Mouse (Mus musculus) embryonic facial prominence, embryonic 13.5 days (tissue): ENCODE data around the gene Runx1. TPM values are rescaled to one million over a fixed set of nuclear protein-coding genes. Genes with fewer than 3 reads are reported as not detected.

ENCODE experiments used
- ATAC-seq: fragments of 200-750 bp; cut with Nextera tagmentation; 2 replicates; pipeline ENCODE4 v1.8.0; 2017; ENCODE audit warnings: low read depth; ENCODE audit not compliant: insufficient number of reproducible peaks, insufficient read depth, low FRiP score, low TSS enrichment
- H3K27ac ChIP-seq: fragments of 300-500 bp; sonication (generic); 2 replicates; pipeline ENCODE4 v1.5.1; 2015; ENCODE audit warnings: moderate library complexity, mild to moderate bottlenecking, inconsistent platforms
- H3K27me3 ChIP-seq: fragments of 300-500 bp; sonication (generic); 2 replicates; pipeline ENCODE4 v1.6.1; 2015; ENCODE audit warnings: mild to moderate bottlenecking, inconsistent platforms
- H3K36me3 ChIP-seq: fragments of 300-500 bp; sonication (generic); 2 replicates; pipeline ENCODE4 v1.6.1; 2015; ENCODE audit warnings: mild to moderate bottlenecking, inconsistent platforms
- H3K4me1 ChIP-seq: fragments of 300-500 bp; sonication (generic); 2 replicates; pipeline ENCODE4 v1.6.1; 2015; ENCODE audit warnings: inconsistent platforms
- H3K4me2 ChIP-seq: fragments of 300-500 bp; sonication (generic); 2 replicates; pipeline ENCODE4 v1.6.1; 2015; ENCODE audit warnings: moderate library complexity, mild to moderate bottlenecking, inconsistent platforms
- H3K4me3 ChIP-seq: fragments of 300-500 bp; sonication (generic); 2 replicates; pipeline ENCODE4 v1.5.1; 2015; ENCODE audit warnings: mild to moderate bottlenecking, inconsistent platforms
- H3K9ac ChIP-seq: fragments of 300-500 bp; sonication (generic); 2 replicates; pipeline ENCODE4 v1.6.1; 2015; ENCODE audit warnings: mild to moderate bottlenecking, inconsistent platforms
- H3K9me3 ChIP-seq: fragments of 300-500 bp; sonication (generic); 2 replicates; pipeline ENCODE4 v1.6.1; 2016; ENCODE audit warnings: inconsistent platforms
- WGBS: fragments of 180-500 bp; shearing (Covaris S2); methylation state at CpG from one replicate; pipeline ENCODE4 v1.1.7; 2015; ENCODE audit warnings: mixed read lengths; 5-methylcytosine and 5-hydroxymethylcytosine counted together
- polyA plus RNA-seq: library from polyadenylated mRNA; unstranded; fragments of >200 nt; fragmentation: Nextera tagmentation; extraction: Ambion mirVana; gene quantifications from 2 replicates; pipeline ENCODE4 v1.2.1, GENCODE M21; 2015

The Runx1 gene
- polyA plus RNA-seq, 1 experiment from 2014 or later: 19.3 TPM

GRCm38 (mm10) chr16:92571246-92571645 lies 254.7 kb downstream of the Runx1 start:
- H3K9ac ChIP-seq: no peak overlapping the region
- H3K36me3 ChIP-seq: no peaks in the 10 kb centered on the region
- no peak overlapping the region for H3K27ac ChIP-seq
- H3K9me3 ChIP-seq: no peaks in the 10 kb centered on the region
- no peak overlapping the region for H3K4me2 ChIP-seq
- WGBS: 89% methylated on average over 11 of the region's 11 CpGs
- peaks cover 4% of the 10 kb centered on the region for H3K4me1 ChIP-seq
- ATAC-seq: no peak
- H3K4me3 ChIP-seq: no peak overlapping the region
- peaks cover 3% of the 10 kb centered on the region; the same call in 1 of the 2 replicates for H3K27me3 ChIP-seq

DNA sequence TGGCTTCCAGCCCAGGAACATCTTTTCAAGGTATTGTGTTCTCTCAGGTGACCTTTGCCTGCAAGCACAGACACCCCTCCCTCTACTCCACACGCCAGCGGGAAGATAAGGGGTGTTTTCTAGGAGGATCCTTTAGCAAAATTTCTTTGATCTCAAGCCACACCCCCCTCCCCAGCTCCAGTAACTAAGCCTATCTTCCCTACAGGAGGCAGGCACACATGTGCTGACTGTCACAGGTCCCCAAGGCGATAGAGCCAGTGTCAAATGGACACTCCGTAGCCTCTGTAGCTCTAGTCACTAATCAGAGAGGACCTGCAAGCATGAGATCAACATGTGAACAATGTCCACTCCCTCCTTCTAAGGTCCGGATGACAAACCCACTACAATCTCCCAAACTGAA lies 259.8 kb downstream of the Runx1 start:
- Histone ChIP-seq H3K4me1 (peaks cover 16% of the 10 kb centered on the region), H3K27me3 (peaks cover 12% of the 10 kb centered on the region; the same call in 1 of the 2 replicates), H3K4me2 (peak overlapping the region; percentile 41), H3K4me3 (0 out of 2 replicates have a peak overlapping the region, but pooled peaks have one; percentile 6), H3K36me3 (no peaks in the 10 kb centered on the region), H3K27ac (no peak overlapping the region), H3K9ac (no peak overlapping the region), H3K9me3 (no peaks in the 10 kb centered on the region)
- 24% methylated on average over 5 of the region's 5 CpGs for WGBS
- ATAC-seq: no peak

GRCm38 (mm10) chr16:92565708-92566107 lies 260.2 kb downstream of the Runx1 start:
- Histone ChIP-seq H3K36me3 (no peaks in the 10 kb centered on the region), H3K4me3 (peak overlapping the region; percentile 6; the same call in 1 of the 2 replicates), H3K27me3 (peaks cover 12% of the 10 kb centered on the region; the same call in 1 of the 2 replicates), H3K4me2 (peak overlapping the region; percentile 41), H3K9ac (no peak overlapping the region), H3K4me1 (peaks cover 16% of the 10 kb centered on the region), H3K27ac (no peak overlapping the region), H3K9me3 (no peaks in the 10 kb centered on the region)
- no peak for ATAC-seq
- WGBS: 1% methylated on average over 6 of the region's 6 CpGs

GRCm38 (mm10) chr16:92565291-92565690 lies 260.7 kb downstream of the Runx1 start:
- Histone ChIP-seq H3K27ac (no peak overlapping the region), H3K4me3 (peak overlapping the region; percentile 6; the same call in 1 of the 2 replicates), H3K4me2 (peak overlapping the region; percentile 41), H3K36me3 (no peaks in the 10 kb centered on the region), H3K9me3 (no peaks in the 10 kb centered on the region), H3K9ac (no peak overlapping the region), H3K4me1 (peaks cover 16% of the 10 kb centered on the region), H3K27me3 (peaks cover 12% of the 10 kb centered on the region; the same call in 1 of the 2 replicates)
- no peak for ATAC-seq
- WGBS: 52% methylated on average over 11 of the region's 11 CpGs

GRCm38 (mm10) chr16:92555051-92555450 lies 270.9 kb downstream of the Runx1 start:
- Histone ChIP-seq H3K4me1 (peaks cover 21% of the 10 kb centered on the region), H3K27me3 (peaks cover 3% of the 10 kb centered on the region; the same call in 1 of the 2 replicates), H3K36me3 (no peaks in the 10 kb centered on the region), H3K4me2 (no peak overlapping the region), H3K9ac (no peak overlapping the region), H3K27ac (no peak overlapping the region), H3K9me3 (no peaks in the 10 kb centered on the region), H3K4me3 (no peak overlapping the region)
- ATAC-seq: no peak
- WGBS: 82% methylated on average over 1 of the region's 1 CpGs

GRCm38 (mm10) chr16:92552858-92553257 lies 273.1 kb downstream of the Runx1 start:
- Histone ChIP-seq H3K27me3 (no peaks in the 10 kb centered on the region), H3K9me3 (no peaks in the 10 kb centered on the region), H3K9ac (no peak overlapping the region), H3K4me2 (no peak overlapping the region), H3K4me1 (peaks cover 21% of the 10 kb centered on the region), H3K27ac (no peak overlapping the region; the same call in 1 of the 2 replicates), H3K36me3 (no peaks in the 10 kb centered on the region), H3K4me3 (no peak overlapping the region)
- WGBS: 20% methylated on average over 11 of the region's 11 CpGs
- ATAC-seq: no peak

- no peak overlapping the region for H3K4me3 ChIP-seq
- H3K9ac ChIP-seq: no peak overlapping the region
- WGBS: 57% methylated on average over 9 of the region's 9 CpGs
- ATAC-seq: no peak
- peaks cover 21% of the 10 kb centered on the region for H3K4me1 ChIP-seq
- H3K36me3 ChIP-seq: no peaks in the 10 kb centered on the region
- no peaks in the 10 kb centered on the region for H3K9me3 ChIP-seq
- H3K27me3 ChIP-seq: no peaks in the 10 kb centered on the region
- H3K27ac ChIP-seq: no peak overlapping the region; the same call in 1 of the 2 replicates
- no peak overlapping the region for H3K4me2 ChIP-seq
Measured at GRCm38 (mm10) chr16:92552106-92552382, 273.9 kb downstream of the Runx1 start.
